Mouse (Mus musculus) thymus, adult 2 months (tissue): ENCODE results near the gene Bcas3. TPM values are rescaled to one million over a fixed set of nuclear protein-coding genes. Genes with fewer than 3 reads are reported as not detected.

Experiments used
- DNase-seq: peaks from one replicate; pipeline ENCODE4 v3.0.0; 2021
- H3K27ac ChIP-seq: fragments of 200-500 bp; 2 replicates; pipeline ENCODE4 v1.5.1; 2012; ENCODE audit warnings: low read length, control low read depth; ENCODE audit not compliant: control insufficient read depth, insufficient read depth
- H3K27me3 ChIP-seq: fragments of 200-500 bp; 2 replicates; pipeline ENCODE4 v1.6.1; 2012; ENCODE audit warnings: mild to moderate bottlenecking, low read length, moderate library complexity, mixed read lengths; ENCODE audit not compliant: control insufficient read depth, insufficient read depth
- H3K36me3 ChIP-seq: fragments of 200-500 bp; 2 replicates; pipeline ENCODE4 v1.6.1; 2012; ENCODE audit warnings: mild to moderate bottlenecking, low read length, moderate library complexity; ENCODE audit not compliant: control insufficient read depth, insufficient read depth
- H3K4me1 ChIP-seq: fragments of 200-500 bp; replicated peaks from 2 replicates; pipeline ENCODE4 v1.6.1; 2012; ENCODE audit warnings: low read length; ENCODE audit not compliant: control insufficient read depth, insufficient read depth
- H3K4me3 ChIP-seq: fragments of 200-500 bp; 2 replicates; pipeline ENCODE4 v1.5.1; 2012; ENCODE audit warnings: mild to moderate bottlenecking, low read length, control low read depth, moderate library complexity; ENCODE audit not compliant: control insufficient read depth, insufficient read depth
- CTCF ChIP-seq: fragments of 200-500 bp; IDR thresholded peaks from 2 replicates; pipeline ENCODE4 v1.5.1; 2012; ENCODE audit warnings: mild to moderate bottlenecking, control low read depth, low read length, moderate library complexity, borderline replicate concordance; ENCODE audit not compliant: control insufficient read depth, poor library complexity, insufficient read depth; ENCODE audit errors: extremely low read depth
- POLR2A ChIP-seq: fragments of 200-500 bp; IDR thresholded peaks from 2 replicates; pipeline ENCODE4 v1.6.1; 2012; ENCODE audit warnings: mild to moderate bottlenecking, low read length, control low read depth, moderate library complexity; ENCODE audit not compliant: control insufficient read depth, poor library complexity, insufficient read depth; ENCODE audit errors: extremely low read depth
- WGBS: fragments of 180-500 bp; shearing (Covaris S2); methylation state at CpG from one replicate; pipeline ENCODE4 v1.1.7; 2018; 5-methylcytosine and 5-hydroxymethylcytosine counted together
- polyA plus RNA-seq: library from polyadenylated mRNA; depleted of rRNA; stranded (reverse); fragments of >200 nt; gene quantifications from 2 replicates; pipeline ENCODE4 v1.2.3, GENCODE M21; 2012

Gene Bcas3
- polyA plus RNA-seq, 1 experiment, result 42.5 TPM

DNA sequence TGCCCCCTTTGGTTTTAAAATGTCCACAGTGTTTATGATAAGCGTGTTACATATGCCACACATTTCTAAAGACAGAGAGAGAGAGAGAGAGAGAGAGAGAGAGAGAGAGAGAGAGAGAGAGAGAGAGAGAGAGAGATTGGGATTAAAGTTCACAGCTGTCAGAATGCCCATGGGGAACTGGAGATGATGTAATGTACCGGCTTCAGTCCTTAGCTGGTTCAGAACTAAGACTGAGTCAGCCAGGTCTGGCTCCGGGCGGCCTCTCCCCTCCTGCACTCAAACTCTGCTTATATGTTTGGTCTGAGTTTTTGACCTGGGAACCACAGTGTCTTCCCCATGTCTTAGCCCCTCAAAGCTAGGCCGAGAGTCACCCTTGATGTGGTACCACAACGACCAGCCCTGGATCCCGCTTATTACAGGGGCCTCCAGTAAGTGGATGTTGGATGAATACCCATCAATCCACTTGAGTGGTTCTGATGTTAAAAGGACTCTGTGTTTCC lies 423.9 kb downstream of the Bcas3 start:
- no peak for DNase-seq
- WGBS, result 92% methylated on average over 7 of the region's 7 CpGs
- Histone ChIP-seq H3K27ac (no peak overlapping the region), H3K36me3 (no peaks in the 10 kb centered on the region), H3K27me3 (no peaks in the 10 kb centered on the region), H3K4me3 (no peak overlapping the region), H3K4me1 (no peaks in the 10 kb centered on the region)
- TF ChIP-seq CTCF (no peak), POLR2A (no peak)

GRCm38 (mm10) chr11:85777950-85778349 lies 425.0 kb downstream of the Bcas3 start:
- H3K4me3 ChIP-seq, result no peak overlapping the region
- no peaks in the 10 kb centered on the region for H3K27me3 ChIP-seq
- DNase-seq, result no peak
- no peak overlapping the region for H3K27ac ChIP-seq
- TF ChIP-seq POLR2A, result no peak
- TF ChIP-seq CTCF, result no peak
- 95% methylated on average over 2 of the region's 2 CpGs for WGBS
- no peaks in the 10 kb centered on the region for H3K4me1 ChIP-seq
- H3K36me3 ChIP-seq, result no peaks in the 10 kb centered on the region

- DNase-seq, result no peak
- H3K27ac ChIP-seq, result no peak overlapping the region
- no peaks in the 10 kb centered on the region for H3K36me3 ChIP-seq
- H3K4me3 ChIP-seq, result no peak overlapping the region
- no peaks in the 10 kb centered on the region for H3K27me3 ChIP-seq
- TF ChIP-seq CTCF (no peak), POLR2A (no peak)
- WGBS, result 88% methylated on average over 4 of the region's 4 CpGs
- no peaks in the 10 kb centered on the region for H3K4me1 ChIP-seq
Measured at GRCm38 (mm10) chr11:85780303-85780702, 427.3 kb downstream of the Bcas3 start.

- Histone ChIP-seq H3K27me3 (no peaks in the 10 kb centered on the region), H3K36me3 (no peaks in the 10 kb centered on the region), H3K4me1 (no peaks in the 10 kb centered on the region), H3K27ac (no peak overlapping the region), H3K4me3 (no peak overlapping the region)
- no peak for DNase-seq
- WGBS, result 89% methylated on average over 3 of the region's 3 CpGs
- no peak for TF ChIP-seq POLR2A
- no peak for TF ChIP-seq CTCF
Measured at GRCm38 (mm10) chr11:85786113-85786718, 433.2 kb downstream of the Bcas3 start.

DNA sequence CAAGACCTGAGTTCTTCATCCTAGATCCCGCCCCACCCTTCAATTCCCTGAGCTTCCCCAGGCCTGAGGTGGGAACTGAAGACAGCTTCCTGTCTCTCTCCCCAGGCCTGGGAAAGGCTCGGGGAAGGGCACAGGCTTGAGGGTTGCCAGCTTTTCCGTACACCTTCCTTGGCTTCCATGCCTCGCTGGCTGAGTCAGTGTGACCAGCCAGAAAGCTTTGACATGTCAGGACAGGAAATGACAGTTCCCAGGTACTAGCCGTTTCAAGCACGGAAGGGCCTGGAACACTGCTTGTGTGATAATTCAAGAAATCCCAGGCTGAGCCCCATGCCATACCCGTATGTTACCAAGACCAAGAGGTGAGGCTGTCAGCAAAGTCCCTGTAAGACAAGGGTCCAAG lies 436.8 kb downstream of the Bcas3 start:
- no peak for DNase-seq
- WGBS, result 91% methylated on average over 7 of the region's 7 CpGs
- Histone ChIP-seq H3K36me3 (no peaks in the 10 kb centered on the region), H3K4me1 (no peaks in the 10 kb centered on the region; the same call in 1 of the 2 replicates), H3K4me3 (no peak overlapping the region), H3K27ac (no peak overlapping the region), H3K27me3 (no peaks in the 10 kb centered on the region)
- no peak for TF ChIP-seq POLR2A
- no peak for TF ChIP-seq CTCF

DNA sequence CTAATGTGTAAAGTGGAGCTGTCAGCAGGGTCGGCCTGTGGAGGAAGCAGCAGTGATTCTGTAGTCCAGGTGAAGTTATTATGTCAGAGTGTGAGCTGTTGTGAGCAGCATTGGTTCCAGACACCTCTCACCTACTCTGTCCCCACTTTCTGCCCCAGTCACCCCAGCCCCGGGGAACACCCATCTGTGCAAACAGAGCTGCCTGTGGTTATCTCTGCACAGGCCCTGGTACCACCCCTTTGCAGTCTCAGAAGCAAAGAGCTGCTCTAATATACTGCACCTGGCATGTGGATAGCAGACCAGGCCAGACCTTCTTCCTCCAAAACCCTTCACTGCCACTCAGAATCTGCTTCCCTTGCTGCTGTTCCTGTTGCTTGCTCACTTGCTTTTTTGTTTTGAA lies 437.3 kb downstream of the Bcas3 start:
- Histone ChIP-seq H3K4me3 (no peak overlapping the region), H3K27me3 (no peaks in the 10 kb centered on the region), H3K27ac (no peak overlapping the region), H3K4me1 (no peaks in the 10 kb centered on the region; the same call in 1 of the 2 replicates), H3K36me3 (no peaks in the 10 kb centered on the region)
- TF ChIP-seq CTCF (no peak), POLR2A (no peak)
- WGBS, result 58% methylated on average over 2 of the region's 2 CpGs
- no peak for DNase-seq

DNA sequence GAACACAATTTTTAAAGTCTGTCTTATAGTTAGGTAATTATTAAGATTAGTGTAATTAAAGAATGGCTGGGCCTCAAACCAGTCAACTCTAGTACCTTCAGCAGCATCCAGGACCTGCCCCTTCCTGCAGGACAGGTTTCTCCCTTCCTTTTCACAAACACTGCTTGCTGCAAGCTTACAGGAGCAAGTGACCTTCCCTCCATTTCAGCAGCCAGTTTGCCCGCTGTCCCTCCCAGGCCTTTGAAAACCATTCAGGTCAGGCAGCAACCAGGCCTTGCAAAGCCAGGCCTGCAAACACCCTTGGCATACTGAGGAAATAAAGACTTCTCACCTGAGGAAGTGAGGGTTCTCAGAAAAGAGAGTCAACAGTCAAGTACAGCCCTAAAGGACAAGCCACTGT lies 438.2 kb downstream of the Bcas3 start:
- DNase-seq, result no peak
- WGBS, result 100% methylated on average over 1 of the region's 1 CpGs
- Histone ChIP-seq H3K4me1 (no peaks in the 10 kb centered on the region; the same call in 1 of the 2 replicates), H3K27me3 (no peaks in the 10 kb centered on the region), H3K4me3 (no peak overlapping the region), H3K27ac (no peak overlapping the region), H3K36me3 (no peaks in the 10 kb centered on the region)
- no peak for TF ChIP-seq POLR2A
- no peak for TF ChIP-seq CTCF
